Mouse (Mus musculus) stomach, postnatal 0 days (tissue): Measurements from ENCODE around the gene Tmem56.

ENCODE experiments used
- CTCF ChIP-seq: IDR thresholded peaks from 2 replicates; pipeline ENCODE4 v1.5.1; 2016; ENCODE audit warnings: antibody characterized with exemption, low read depth, mild to moderate bottlenecking, moderate library complexity
- EP300 ChIP-seq: optimal IDR thresholded peaks from 2 replicates; pipeline ENCODE3; 2016; ENCODE audit warnings: antibody characterized with exemption

GRCm38 (mm10) chr3:121291225-121291559, 8.3 kb upstream of the Tmem56 start:
- TF ChIP-seq CTCF, result no peak
- TF ChIP-seq EP300, result peak; percentile 10
